Mouse (Mus musculus): ENCODE results near the gene 4931428F04Rik. TPM values are rescaled to one million over a fixed set of nuclear protein-coding genes. Genes with fewer than 3 reads are reported as not detected.

4931428F04Rik gene
- polyA plus RNA-seq, 1 experiment from 2014 or later = 9.1 TPM

DNA sequence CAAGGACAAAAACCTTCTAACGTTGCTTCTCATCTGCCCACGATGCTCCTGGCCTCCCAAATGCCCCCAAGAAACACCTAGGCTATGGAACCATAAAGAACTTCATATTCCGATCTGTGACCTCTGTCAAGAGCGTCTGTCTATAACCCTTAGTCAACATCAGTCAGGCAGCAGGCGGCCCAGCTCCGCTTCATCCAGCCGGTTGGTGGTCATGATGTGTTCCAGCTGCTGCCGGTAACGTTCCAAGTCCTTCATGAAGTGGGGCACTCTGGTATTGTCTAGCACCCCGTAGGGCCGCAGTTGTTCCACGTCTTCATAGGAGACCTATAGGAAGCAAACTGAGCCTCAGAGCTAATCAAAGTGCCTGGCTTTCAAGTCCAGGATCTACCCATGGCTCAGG is 7.8 kb downstream of the 4931428F04Rik start:
- Histone ChIP-seq H3K4me2 (no peak overlapping the region), H3K27me3 (replicated peaks) (peaks cover 30% of the 10 kb centered on the region), H3K9me3 (no peaks in the 10 kb centered on the region), H3K4me3 (replicated peaks) (no peak overlapping the region), H3K36me3 (0 out of 2 replicates have a peak, but pooled peaks cover 11% of the 10 kb centered on the region), H3K9ac (no peak overlapping the region), H3K4me1 (peaks cover 14% of the 10 kb centered on the region; the same call in 1 of the 2 replicates), H3K27ac (no peak overlapping the region)
- WGBS = 82% methylated on average over 12 of the region's 12 CpGs
- ATAC-seq (ENCODE audit: insufficient read depth, low FRiP score, low read depth) = no peak

DNA sequence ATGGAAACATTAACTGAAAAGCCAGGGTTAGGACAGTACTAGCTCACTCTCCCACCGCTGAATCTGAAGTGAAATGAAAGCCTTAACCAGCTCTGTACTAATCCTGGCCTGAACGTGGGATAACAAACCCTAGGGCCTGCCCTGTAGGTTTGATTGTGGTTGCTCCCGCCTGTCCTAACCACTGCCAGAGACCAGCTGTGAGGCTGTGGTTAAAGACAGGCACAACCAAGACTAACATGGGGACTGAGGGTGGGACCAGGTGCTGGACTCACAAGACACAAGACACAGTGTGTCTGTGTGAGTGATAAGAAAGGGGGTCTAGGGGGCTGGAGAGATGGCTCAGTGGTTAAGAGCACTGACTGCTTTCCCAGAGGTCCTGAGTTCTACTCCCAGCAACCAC is 9.1 kb downstream of the 4931428F04Rik start:
- no peaks in the 10 kb centered on the region for H3K9me3 ChIP-seq
- 67% methylated on average over 3 of the region's 3 CpGs for WGBS
- no peak overlapping the region for H3K27ac ChIP-seq
- ATAC-seq (ENCODE audit: insufficient read depth, low FRiP score, low read depth) = no peak
- H3K27me3 ChIP-seq (replicated peaks) = peaks cover 42% of the 10 kb centered on the region
- 0 out of 2 replicates have a peak, but pooled peaks cover 11% of the 10 kb centered on the region for H3K36me3 ChIP-seq
- H3K9ac ChIP-seq = no peak overlapping the region
- H3K4me2 ChIP-seq = no peak overlapping the region
- H3K4me1 ChIP-seq = peaks cover 24% of the 10 kb centered on the region
- no peak overlapping the region for H3K4me3 ChIP-seq (replicated peaks)

DNA sequence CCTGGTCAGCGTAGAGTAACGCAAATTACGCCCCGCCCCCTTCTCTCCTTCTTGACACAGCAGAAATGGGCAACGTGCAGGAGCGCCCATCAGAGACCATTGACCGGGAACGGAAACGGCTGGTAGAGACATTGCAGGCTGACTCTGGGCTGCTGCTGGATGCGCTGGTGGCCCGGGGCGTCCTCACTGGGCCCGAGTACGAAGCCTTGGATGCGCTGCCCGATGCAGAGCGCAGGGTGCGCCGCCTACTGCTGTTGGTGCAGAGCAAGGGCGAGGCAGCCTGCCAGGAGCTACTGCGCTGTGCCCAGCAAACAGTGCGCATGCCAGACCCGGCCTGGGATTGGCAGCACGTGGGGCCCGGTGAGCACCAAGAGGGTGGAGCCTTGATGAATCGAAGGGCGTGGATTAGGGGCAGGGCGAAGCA is 10.7 kb downstream of the 4931428F04Rik start:
- Histone ChIP-seq H3K9me3 (no peaks in the 10 kb centered on the region), H3K27ac (no peak overlapping the region), H3K27me3 (replicated peaks) (peaks cover 58% of the 10 kb centered on the region), H3K36me3 (0 out of 2 replicates have a peak, but pooled peaks cover 11% of the 10 kb centered on the region), H3K9ac (no peak overlapping the region), H3K4me2 (peak overlapping the region; percentile 55), H3K4me3 (replicated peaks) (peak overlapping the region; percentile 18; the same call in 1 of the 2 replicates), H3K4me1 (peaks cover 30% of the 10 kb centered on the region)
- whole genome bisulfite sequencing = 3% methylated on average over 28 of the region's 28 CpGs
- peak; percentile 73 for ATAC-seq (ENCODE audit: insufficient read depth, low FRiP score, low read depth)

DNA sequence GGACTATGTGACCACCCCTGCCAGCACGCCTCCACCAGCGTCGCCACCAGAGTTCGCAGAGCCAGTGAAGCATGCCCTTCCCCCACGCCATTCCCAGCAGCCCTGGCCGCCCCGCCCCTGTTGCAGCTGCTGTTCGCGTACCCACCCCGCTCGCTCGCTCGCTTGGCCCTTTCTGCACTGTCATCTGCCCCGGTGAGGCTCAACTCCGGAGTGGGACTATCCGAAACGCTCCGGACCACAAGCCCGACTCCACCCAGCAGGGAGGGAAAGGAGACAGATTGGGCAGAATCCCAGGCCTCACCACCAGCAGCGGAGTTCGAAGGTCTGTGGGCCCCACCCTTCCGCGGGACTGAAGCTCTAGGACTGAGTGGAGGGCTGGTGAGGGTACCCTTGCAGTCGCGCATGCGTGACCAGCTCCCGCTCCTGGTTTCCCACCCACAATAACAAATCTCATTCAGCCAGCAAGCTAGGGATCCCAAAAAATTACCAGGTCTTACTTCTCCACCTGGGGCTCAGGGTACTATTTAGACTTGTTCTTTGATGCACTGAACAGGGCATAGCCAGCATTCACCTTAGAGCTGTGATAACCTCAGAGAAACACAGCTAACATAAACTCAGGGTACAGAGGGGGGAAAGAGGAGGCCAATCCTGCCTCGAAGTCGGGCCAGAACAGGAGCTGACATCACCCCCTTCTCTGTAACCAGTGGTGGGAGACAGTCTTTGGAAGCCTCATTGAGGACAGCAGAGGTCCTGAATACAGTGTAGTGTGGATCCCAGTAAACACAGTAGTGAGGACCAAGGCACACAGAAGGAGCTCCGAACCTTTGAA is 13.2 kb downstream of the 4931428F04Rik start:
- H3K27ac ChIP-seq = no peak overlapping the region
- peaks cover 78% of the 10 kb centered on the region for H3K27me3 ChIP-seq (replicated peaks)
- no peak overlapping the region for H3K9ac ChIP-seq
- 0 out of 2 replicates have a peak, but pooled peaks cover 2% of the 10 kb centered on the region for H3K36me3 ChIP-seq
- H3K4me3 ChIP-seq (replicated peaks) = peak overlapping the region; percentile 42
- peak; percentile 36; the same call in 1 of the 2 replicates for ATAC-seq (ENCODE audit: insufficient read depth, low FRiP score, low read depth)
- H3K4me2 ChIP-seq = peak overlapping the region; percentile 81
- 4% methylated on average over 30 of the region's 30 CpGs for WGBS
- peaks cover 26% of the 10 kb centered on the region for H3K4me1 ChIP-seq
- H3K9me3 ChIP-seq = no peaks in the 10 kb centered on the region

DNA sequence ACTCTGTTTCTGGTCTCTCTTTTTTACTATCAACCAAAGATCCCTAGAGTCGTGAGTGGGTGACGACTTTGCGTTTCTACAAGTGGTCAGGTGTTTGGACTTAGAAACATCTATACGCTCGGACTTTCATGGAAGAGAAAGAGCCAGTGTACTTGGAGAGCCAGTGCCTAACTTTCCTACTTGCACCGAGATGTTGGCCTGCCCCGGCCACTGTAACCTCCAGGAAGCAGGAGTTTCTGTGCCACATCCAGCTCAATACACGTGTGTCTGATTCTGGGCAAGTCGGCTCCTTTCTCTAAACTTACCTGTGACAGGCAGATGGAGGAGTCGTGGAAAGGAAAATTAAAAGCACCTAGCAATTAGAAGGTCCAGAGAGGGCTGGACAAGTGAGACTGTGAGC is 13.8 kb downstream of the 4931428F04Rik start, which contains the start of gene Nol3:
TSS of gene Nol3 (plus strand) at position 301 of the 400 bp plus-strand sequence.
- Histone ChIP-seq H3K9ac (no peak within 1 kb of the TSS), H3K9me3 (no peaks in the 10 kb centered on the region), H3K4me1 (peaks cover 27% of the 10 kb centered on the region), H3K4me3 (replicated peaks) (peak within 1 kb of the TSS; percentile 42), H3K4me2 (peak within 1 kb of the TSS; percentile 81), H3K27me3 (replicated peaks) (peaks cover 85% of the 10 kb centered on the region), H3K36me3 (no peaks in the 10 kb centered on the region), H3K27ac (no peak within 1 kb of the TSS)
- WGBS = 4% methylated on average over 10 of the region's 10 CpGs
- ATAC-seq (ENCODE audit: insufficient read depth, low FRiP score, low read depth) = no peak

DNA sequence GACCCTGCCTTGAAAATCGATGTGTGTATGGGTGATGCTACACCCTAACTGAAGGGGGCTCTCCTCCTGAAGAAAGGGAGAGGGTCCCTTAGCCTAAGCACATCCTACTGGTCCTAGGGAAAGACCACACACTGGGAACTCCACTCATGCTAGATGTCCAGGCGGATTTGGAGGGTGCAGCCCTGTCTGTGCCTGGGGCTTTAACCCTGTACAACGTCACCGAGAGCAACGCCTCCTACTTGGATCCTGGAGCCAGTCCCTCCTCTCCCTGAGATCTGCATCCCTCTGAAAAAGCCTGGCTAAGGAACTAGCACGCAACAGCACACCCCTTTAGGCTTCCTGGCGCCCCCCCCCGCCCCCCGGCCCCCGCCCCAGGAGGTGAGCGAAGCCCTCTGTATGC is 14.3 kb downstream of the 4931428F04Rik start:
- Histone ChIP-seq H3K9ac (no peak overlapping the region), H3K27me3 (replicated peaks) (peaks cover 89% of the 10 kb centered on the region), H3K4me2 (peak overlapping the region; percentile 81), H3K27ac (no peak overlapping the region), H3K9me3 (no peaks in the 10 kb centered on the region), H3K4me3 (replicated peaks) (no peak overlapping the region), H3K36me3 (no peaks in the 10 kb centered on the region), H3K4me1 (peaks cover 31% of the 10 kb centered on the region)
- ATAC-seq (ENCODE audit: insufficient read depth, low FRiP score, low read depth) = no peak
- WGBS = 10% methylated on average over 11 of the region's 11 CpGs

DNA sequence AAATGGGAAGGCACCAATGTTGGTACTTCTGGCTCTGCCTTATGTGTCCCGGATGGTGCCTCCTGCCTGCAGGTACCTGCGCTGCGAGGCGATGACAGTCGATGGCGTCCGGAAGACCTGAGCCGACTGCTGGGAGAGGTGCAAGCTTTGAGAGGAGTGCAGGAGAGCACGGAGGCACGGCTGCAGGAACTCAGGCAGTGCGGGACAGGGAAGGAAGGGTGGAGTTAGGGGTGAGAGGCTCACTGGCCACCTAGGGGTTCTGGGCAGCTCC is 18.8 kb downstream of the 4931428F04Rik start:
- WGBS = 4% methylated on average over 11 of the region's 11 CpGs
- Histone ChIP-seq H3K27ac (no peak overlapping the region), H3K4me2 (peak overlapping the region; percentile 89; the same call in 1 of the 2 replicates), H3K9me3 (no peaks in the 10 kb centered on the region), H3K9ac (no peak overlapping the region), H3K4me3 (replicated peaks) (0 out of 2 replicates have a peak overlapping the region, but pooled peaks have one; percentile 44), H3K36me3 (no peaks in the 10 kb centered on the region), H3K4me1 (peaks cover 39% of the 10 kb centered on the region), H3K27me3 (replicated peaks) (peaks cover 90% of the 10 kb centered on the region)
- no peak for ATAC-seq (ENCODE audit: insufficient read depth, low FRiP score, low read depth)

DNA sequence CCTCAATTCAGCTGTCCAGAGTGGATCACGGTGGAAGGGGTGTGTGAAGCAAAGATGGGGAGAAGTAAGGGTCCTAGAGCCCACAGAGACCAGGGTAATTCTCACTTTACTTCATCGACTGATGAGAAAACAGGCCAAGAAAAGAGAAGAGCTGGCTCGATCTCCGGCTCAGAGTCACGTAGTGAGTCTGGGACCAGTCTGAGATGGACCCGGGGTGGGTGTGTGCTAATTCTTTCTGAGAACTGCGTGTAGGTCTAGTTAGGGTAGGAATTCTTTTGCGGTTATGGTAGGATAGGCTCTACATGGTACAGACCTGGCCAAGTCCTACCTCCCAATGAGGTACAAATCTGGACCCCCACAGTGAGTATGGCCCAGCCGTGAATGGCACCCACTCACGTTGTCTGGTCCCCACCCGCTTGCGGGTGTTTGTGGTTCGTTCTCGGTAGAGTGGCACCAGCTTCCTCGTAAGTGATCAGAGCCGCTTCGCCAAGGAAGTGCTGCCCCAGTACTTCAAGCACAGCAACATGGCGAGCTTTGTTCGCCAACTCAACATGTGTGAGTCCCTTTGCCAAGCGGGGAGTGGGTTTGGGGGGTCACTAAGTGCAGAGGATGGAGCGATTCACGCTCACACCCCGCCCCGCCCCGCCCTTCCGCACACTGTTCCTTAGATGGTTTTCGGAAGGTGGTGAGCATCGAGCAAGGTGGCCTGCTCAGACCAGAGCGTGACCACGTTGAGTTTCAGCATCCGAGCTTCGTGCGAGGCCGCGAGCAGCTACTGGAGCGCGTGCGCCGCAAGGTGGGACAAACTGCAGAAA is 19.4 kb downstream of the 4931428F04Rik start:
- WGBS = 8% methylated on average over 39 of the region's 39 CpGs
- Histone ChIP-seq H3K9ac (no peak overlapping the region), H3K36me3 (no peaks in the 10 kb centered on the region), H3K27me3 (replicated peaks) (peaks cover 86% of the 10 kb centered on the region), H3K27ac (no peak overlapping the region), H3K9me3 (no peaks in the 10 kb centered on the region), H3K4me3 (replicated peaks) (peak overlapping the region; percentile 44), H3K4me2 (peak overlapping the region; percentile 89), H3K4me1 (peaks cover 36% of the 10 kb centered on the region)
- ATAC-seq (ENCODE audit: insufficient read depth, low FRiP score, low read depth) = no peak

DNA sequence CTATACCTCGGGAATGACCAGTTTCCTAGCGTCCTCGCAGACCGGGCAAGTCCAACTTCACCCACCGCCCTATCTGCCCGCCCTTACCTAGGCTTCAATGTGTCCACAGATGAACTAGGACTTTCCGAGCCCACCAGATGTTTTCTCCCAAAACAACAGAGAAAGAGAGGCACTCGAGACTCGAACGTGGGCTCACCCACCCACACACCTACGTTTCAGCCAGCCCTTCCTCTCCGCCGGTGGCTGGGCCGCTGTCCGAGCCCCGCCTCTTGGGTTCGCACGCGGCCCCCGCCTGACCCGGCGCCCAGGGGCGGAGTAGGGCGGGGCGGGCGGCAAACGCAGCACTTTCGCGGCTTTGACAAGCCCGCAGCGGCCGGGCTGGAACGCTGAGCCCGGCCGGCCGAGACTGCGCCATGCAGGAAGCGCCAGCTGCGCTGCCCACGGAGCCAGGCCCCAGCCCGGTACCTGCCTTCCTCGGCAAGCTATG is 20.2 kb downstream of the 4931428F04Rik start, which contains the start of gene Hsf4:
TSS of gene Hsf4 (plus strand) at position 341 of the 487 bp plus-strand sequence.
- peaks cover 36% of the 10 kb centered on the region for H3K4me1 ChIP-seq
- WGBS = 1% methylated on average over 42 of the region's 42 CpGs
- ATAC-seq (ENCODE audit: insufficient read depth, low FRiP score, low read depth) = peak; percentile 50
- no peaks in the 10 kb centered on the region for H3K9me3 ChIP-seq
- no peak within 1 kb of the TSS for H3K27ac ChIP-seq
- H3K27me3 ChIP-seq (replicated peaks) = peaks cover 78% of the 10 kb centered on the region
- H3K4me3 ChIP-seq (replicated peaks) = peak within 1 kb of the TSS; percentile 44
- peak within 1 kb of the TSS; percentile 13; the same call in 1 of the 2 replicates for H3K9ac ChIP-seq
- H3K4me2 ChIP-seq = peak within 1 kb of the TSS; percentile 89
- no peaks in the 10 kb centered on the region for H3K36me3 ChIP-seq

DNA sequence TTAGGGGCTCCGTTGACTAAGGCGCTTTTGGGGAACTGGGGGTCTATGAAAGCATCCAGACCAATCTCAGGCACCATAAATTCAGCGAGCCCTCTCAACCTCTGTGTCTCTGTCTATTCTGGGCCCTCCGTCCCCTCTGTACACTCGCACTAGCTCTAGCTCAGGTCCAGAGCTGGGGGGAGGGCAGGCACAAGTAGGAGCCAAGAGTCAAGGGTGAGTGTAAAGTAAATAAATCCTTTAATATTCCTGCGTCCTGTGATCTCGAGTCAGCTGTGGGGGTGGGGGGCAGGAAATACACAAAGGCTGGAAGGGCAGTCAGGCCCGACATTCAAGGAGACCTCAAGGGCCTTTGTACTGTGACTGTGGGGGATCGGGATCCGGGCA is 20.6 kb downstream of the 4931428F04Rik start:
- H3K4me3 ChIP-seq (replicated peaks) = peak overlapping the region; percentile 44
- no peaks in the 10 kb centered on the region for H3K9me3 ChIP-seq
- H3K27ac ChIP-seq = no peak overlapping the region
- H3K27me3 ChIP-seq (replicated peaks) = peaks cover 73% of the 10 kb centered on the region
- peak overlapping the region; percentile 89 for H3K4me2 ChIP-seq
- 5% methylated on average over 10 of the region's 10 CpGs for WGBS
- H3K4me1 ChIP-seq = peaks cover 36% of the 10 kb centered on the region
- ATAC-seq (ENCODE audit: insufficient read depth, low FRiP score, low read depth) = no peak
- no peak overlapping the region for H3K9ac ChIP-seq
- no peaks in the 10 kb centered on the region for H3K36me3 ChIP-seq

DNA sequence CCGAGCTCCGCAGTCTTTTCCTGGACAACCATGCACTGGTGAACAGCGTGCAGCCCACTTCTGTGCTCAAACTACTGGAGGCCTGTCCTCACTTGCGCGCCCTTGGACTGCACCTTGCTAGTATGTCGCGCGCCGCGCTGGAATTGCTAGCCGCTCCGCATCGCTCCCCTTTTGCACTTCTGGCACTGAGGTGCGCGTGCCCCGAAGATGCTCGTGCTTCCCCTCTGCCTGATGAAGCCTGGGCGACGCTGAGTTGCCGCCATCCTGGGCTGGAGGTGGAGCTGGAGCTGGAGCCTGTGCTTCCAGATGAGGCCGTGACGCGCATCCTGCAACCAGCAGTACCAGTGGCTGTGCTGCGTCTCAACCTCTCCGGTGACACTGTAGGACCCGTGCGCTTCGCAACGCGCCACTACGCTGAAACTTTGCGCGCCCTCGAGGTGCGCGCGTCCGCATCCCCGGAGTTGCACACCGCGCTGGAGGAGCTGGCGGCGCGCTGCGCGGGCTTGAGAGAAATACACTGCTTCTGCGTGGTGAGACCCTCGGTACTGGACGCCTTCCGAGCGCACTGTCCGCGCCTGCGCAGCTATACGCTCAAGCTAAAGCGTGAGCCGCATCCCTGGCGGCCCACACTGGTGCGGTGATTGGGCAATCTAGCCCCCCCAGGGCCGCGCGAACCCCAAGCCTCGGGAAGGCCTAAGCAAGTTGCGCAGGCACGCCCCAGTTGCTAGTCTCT is 21.2 kb downstream of the 4931428F04Rik start:
- H3K9me3 ChIP-seq = no peaks in the 10 kb centered on the region
- no peaks in the 10 kb centered on the region for H3K36me3 ChIP-seq
- no peak overlapping the region for H3K9ac ChIP-seq
- H3K27me3 ChIP-seq (replicated peaks) = peaks cover 69% of the 10 kb centered on the region
- H3K27ac ChIP-seq = no peak overlapping the region
- ATAC-seq (ENCODE audit: insufficient read depth, low FRiP score, low read depth) = no peak
- peak overlapping the region; percentile 44 for H3K4me3 ChIP-seq (replicated peaks)
- peak overlapping the region; percentile 89 for H3K4me2 ChIP-seq
- WGBS = 3% methylated on average over 65 of the region's 65 CpGs
- peaks cover 40% of the 10 kb centered on the region for H3K4me1 ChIP-seq

All from stomach, embryonic 15.5 days (tissue).